Mouse (Mus musculus) limb, embryonic 13.5 days (tissue): ENCODE results near the gene Ufc1. TPM values are rescaled to one million over a fixed set of nuclear protein-coding genes. Genes with fewer than 3 reads are reported as not detected.
"Not testable (repeated sequence)": the region's sequence is repeated elsewhere in the genome, so short reads cannot be mapped to it uniquely, and the experiment has no call there.

Source experiments
- ATAC-seq: fragments of 200-750 bp; cut with Nextera tagmentation; 2 replicates; pipeline ENCODE4 v1.8.0; 2017; ENCODE audit warnings: low read depth, moderate number of reproducible peaks, moderate TSS enrichment; ENCODE audit not compliant: low FRiP score
- H3K27ac ChIP-seq: fragments of 300-500 bp; sonication (generic); 2 replicates; pipeline ENCODE4 v1.5.1; 2015; ENCODE audit warnings: inconsistent platforms, mild to moderate bottlenecking, moderate library complexity
- H3K27me3 ChIP-seq: fragments of 300-500 bp; sonication (generic); 2 replicates; pipeline ENCODE4 v1.6.1; 2015; ENCODE audit warnings: mild to moderate bottlenecking, inconsistent platforms
- H3K36me3 ChIP-seq: fragments of 300-500 bp; sonication (generic); 2 replicates; pipeline ENCODE4 v1.6.1; 2015; ENCODE audit warnings: inconsistent platforms, mild to moderate bottlenecking, moderate library complexity
- H3K4me1 ChIP-seq: fragments of 300-500 bp; sonication (generic); 2 replicates; pipeline ENCODE4 v1.6.1; 2015; ENCODE audit warnings: inconsistent platforms
- H3K4me2 ChIP-seq: fragments of 300-500 bp; sonication (generic); replicated peaks from 2 replicates; pipeline ENCODE4 v1.6.1; 2015; ENCODE audit warnings: inconsistent platforms, mild to moderate bottlenecking, moderate library complexity
- H3K4me3 ChIP-seq: fragments of 300-500 bp; sonication (generic); 2 replicates; pipeline ENCODE4 v1.5.1; 2015; ENCODE audit warnings: moderate library complexity, mild to moderate bottlenecking, inconsistent platforms
- H3K9ac ChIP-seq: fragments of 300-500 bp; sonication (generic); 2 replicates; pipeline ENCODE4 v1.6.1; 2015; ENCODE audit warnings: mild to moderate bottlenecking, inconsistent platforms
- H3K9me3 ChIP-seq: fragments of 300-500 bp; sonication (generic); 2 replicates; pipeline ENCODE4 v1.6.1; 2016; ENCODE audit warnings: inconsistent platforms
- whole genome bisulfite sequencing: fragments of 180-500 bp; shearing (Covaris S2); methylation state at CpG from one replicate; pipeline ENCODE4 v1.1.7; 2015; 5-methylcytosine and 5-hydroxymethylcytosine counted together
- polyA plus RNA-seq: library from polyadenylated mRNA; unstranded; fragments of >200 nt; fragmentation: Nextera tagmentation; extraction: Ambion mirVana; gene quantifications from 2 replicates; pipeline ENCODE4 v1.2.1, GENCODE M21; 2015

The Ufc1 gene
- polyA plus RNA-seq, 1 experiment from 2014 or later, result 110 TPM

DNA sequence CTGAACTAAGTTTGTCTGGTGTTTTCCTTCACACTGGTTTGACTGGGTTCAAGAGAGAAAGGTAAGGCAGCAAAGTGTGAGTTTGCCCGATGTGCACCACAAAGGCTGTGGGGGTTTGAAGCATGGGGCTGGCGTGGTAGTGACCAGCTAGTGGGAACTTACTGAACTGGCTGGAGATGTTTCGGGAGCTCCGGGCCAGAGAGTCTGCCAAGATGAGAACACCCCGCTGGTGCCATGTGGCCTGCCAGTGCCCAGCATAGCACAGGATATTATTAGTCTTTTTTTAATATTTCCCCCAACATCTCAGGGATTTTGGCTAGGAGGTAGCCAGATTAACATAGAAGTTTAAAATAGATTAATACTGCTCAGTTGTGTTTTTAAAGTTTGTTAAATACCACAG is 25.3 kb upstream of the Ufc1 start:
- Histone ChIP-seq H3K9me3 (no peaks in the 10 kb centered on the region), H3K4me1 (no peaks in the 10 kb centered on the region), H3K27ac (no peak overlapping the region), H3K27me3 (no peaks in the 10 kb centered on the region), H3K36me3 (no peaks in the 10 kb centered on the region), H3K4me3 (no peak overlapping the region), H3K4me2 (peak overlapping the region; percentile 21), H3K9ac (no peak overlapping the region)
- ATAC-seq, result no peak
- WGBS, result 19% methylated on average over 5 of the region's 5 CpGs

- no peaks in the 10 kb centered on the region for H3K4me1 ChIP-seq
- H3K36me3 ChIP-seq, result no peaks in the 10 kb centered on the region
- H3K27me3 ChIP-seq, result no peaks in the 10 kb centered on the region
- H3K9me3 ChIP-seq, result no peaks in the 10 kb centered on the region
- H3K9ac ChIP-seq, result no peak overlapping the region
- no peak overlapping the region for H3K27ac ChIP-seq
- no peak for ATAC-seq
- 14% methylated on average over 7 of the region's 7 CpGs for WGBS
- peak overlapping the region; percentile 21 for H3K4me2 ChIP-seq
- H3K4me3 ChIP-seq, result no peak overlapping the region
Observed at GRCm38 (mm10) chr1:171319748-171320147, 24.9 kb upstream of the Ufc1 start.

GRCm38 (mm10) chr1:171309321-171309720 is 14.5 kb upstream of the Ufc1 start:
- H3K27ac ChIP-seq, result no peak overlapping the region
- H3K4me3 ChIP-seq, result no peak overlapping the region
- WGBS, result 73% methylated on average over 2 of the region's 2 CpGs
- no peak overlapping the region for H3K9ac ChIP-seq
- no peaks in the 10 kb centered on the region for H3K9me3 ChIP-seq
- no peaks in the 10 kb centered on the region for H3K36me3 ChIP-seq
- no peak overlapping the region for H3K4me2 ChIP-seq
- H3K4me1 ChIP-seq, result no peaks in the 10 kb centered on the region
- no peaks in the 10 kb centered on the region for H3K27me3 ChIP-seq
- ATAC-seq, result no peak

- H3K36me3 ChIP-seq, ATAC-seq, H3K4me3 ChIP-seq, H3K27ac ChIP-seq, H3K27me3 ChIP-seq, H3K9me3 ChIP-seq, H3K4me2 ChIP-seq, H3K9ac ChIP-seq, H3K4me1 ChIP-seq: not testable (repeated sequence)
- 60% methylated on average over 5 of the region's 5 CpGs for WGBS
Observed at GRCm38 (mm10) chr1:171306157-171306556, 11.3 kb upstream of the Ufc1 start.

GRCm38 (mm10) chr1:171298226-171298625 is 3.4 kb upstream of the Ufc1 start:
- Histone ChIP-seq H3K4me3 (no peak overlapping the region), H3K9me3 (no peaks in the 10 kb centered on the region), H3K4me2 (no peak overlapping the region), H3K36me3 (no peaks in the 10 kb centered on the region), H3K27ac (no peak overlapping the region), H3K9ac (no peak overlapping the region), H3K4me1 (peaks cover 7% of the 10 kb centered on the region), H3K27me3 (peaks cover 20% of the 10 kb centered on the region)
- no peak for ATAC-seq
- 62% methylated on average over 3 of the region's 3 CpGs for WGBS

DNA sequence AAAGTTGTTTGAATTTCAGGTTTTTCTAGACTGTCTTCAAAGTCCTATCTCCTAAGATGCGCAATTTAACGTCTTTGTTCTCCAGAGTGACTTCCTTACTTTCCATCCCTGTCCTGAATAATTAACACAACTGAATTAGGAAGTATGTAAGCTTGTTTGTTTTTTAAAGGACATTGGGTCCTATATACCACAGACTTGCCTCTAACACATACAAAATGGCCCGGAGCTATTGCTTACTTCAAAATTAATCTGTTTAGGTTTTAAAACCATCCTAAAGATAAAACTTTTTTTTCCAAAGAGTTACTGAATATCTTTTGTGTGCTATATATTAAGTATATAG is 209 bp upstream of the Ufc1 start:
- Histone ChIP-seq H3K4me2 (peak overlapping the region; percentile 84), H3K36me3 (peaks cover 2% of the 10 kb centered on the region), H3K9ac (peak overlapping the region; percentile 84), H3K27ac (peak overlapping the region; percentile 95), H3K4me3 (peak overlapping the region; percentile 66), H3K9me3 (no peaks in the 10 kb centered on the region), H3K4me1 (peaks cover 10% of the 10 kb centered on the region), H3K27me3 (peaks cover 20% of the 10 kb centered on the region)
- WGBS, result 19% methylated on average over 3 of the region's 3 CpGs
- ATAC-seq, result peak; percentile 28; the same call in 1 of the 2 replicates

DNA sequence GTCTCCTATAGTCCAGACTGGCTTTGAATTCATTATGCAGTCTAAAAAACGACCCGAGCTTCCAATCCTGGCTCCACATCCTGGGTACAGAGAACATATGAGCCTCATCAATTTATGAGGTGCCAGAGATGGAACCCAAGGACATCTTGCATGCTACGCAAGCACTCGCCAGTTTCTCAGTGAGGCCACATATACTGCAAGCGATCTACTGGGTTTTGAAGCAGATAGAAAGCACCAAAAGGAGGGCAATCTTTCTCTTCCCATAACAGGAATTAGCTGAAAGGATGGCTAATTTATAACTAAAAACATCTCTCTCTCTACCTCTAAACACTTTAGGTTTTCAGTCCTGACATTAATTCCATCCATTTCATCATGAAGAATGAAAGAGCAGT is 922 bp downstream of the Ufc1 start:
- ATAC-seq, result no peak
- Histone ChIP-seq H3K4me1 (peaks cover 10% of the 10 kb centered on the region), H3K9ac (peak overlapping the region; percentile 84), H3K4me3 (peak overlapping the region; percentile 66), H3K27ac (peak overlapping the region; percentile 95), H3K36me3 (peaks cover 13% of the 10 kb centered on the region), H3K27me3 (peaks cover 20% of the 10 kb centered on the region), H3K9me3 (no peaks in the 10 kb centered on the region), H3K4me2 (peak overlapping the region; percentile 84)
- 24% methylated on average over 5 of the region's 5 CpGs for WGBS

DNA sequence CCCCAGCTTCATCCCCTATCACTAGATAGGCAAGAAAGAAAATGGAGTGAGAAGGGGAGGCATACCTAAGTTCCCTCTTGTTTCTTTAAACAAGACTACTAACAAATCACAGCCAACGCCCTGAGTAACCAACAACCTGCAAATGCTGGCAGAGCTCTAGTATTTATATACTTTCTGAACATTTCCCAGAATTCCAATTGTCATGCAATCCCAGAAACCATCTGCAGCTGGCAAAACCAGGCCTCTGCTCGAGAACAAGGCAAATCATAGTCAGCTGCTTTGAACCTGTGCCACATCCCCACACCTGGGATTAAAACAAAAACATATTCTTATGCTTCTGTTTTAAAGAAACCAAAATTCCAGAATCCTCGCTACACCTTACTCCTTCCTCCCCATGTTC is 1.5 kb downstream of the Ufc1 start:
- ATAC-seq, result no peak
- Histone ChIP-seq H3K27me3 (peaks cover 19% of the 10 kb centered on the region), H3K9ac (no peak overlapping the region), H3K9me3 (no peaks in the 10 kb centered on the region), H3K4me1 (peaks cover 15% of the 10 kb centered on the region), H3K4me3 (peak overlapping the region; percentile 66), H3K27ac (no peak overlapping the region; the same call in 1 of the 2 replicates), H3K36me3 (peaks cover 19% of the 10 kb centered on the region), H3K4me2 (peak overlapping the region; percentile 84)
- 75% methylated on average over 3 of the region's 3 CpGs for WGBS

- Histone ChIP-seq H3K4me1 (peaks cover 33% of the 10 kb centered on the region), H3K27ac (peak overlapping the region; percentile 59; the same call in 1 of the 2 replicates), H3K4me2 (peak overlapping the region; percentile 79), H3K36me3 (peaks cover 51% of the 10 kb centered on the region), H3K4me3 (peak overlapping the region; percentile 90), H3K9me3 (no peaks in the 10 kb centered on the region), H3K9ac (peak overlapping the region; percentile 96; the same call in 1 of the 2 replicates), H3K27me3 (no peaks in the 10 kb centered on the region)
- 60% methylated on average over 4 of the region's 4 CpGs for WGBS
- ATAC-seq, result no peak
Observed at GRCm38 (mm10) chr1:171288328-171288727, 6.5 kb downstream of the Ufc1 start.

GRCm38 (mm10) chr1:171287136-171288081 is 7.4 kb downstream of the Ufc1 start, which contains the start of gene Usp21:
Gene Usp21, minus strand, starts transcription at chr1:171287991.
- Histone ChIP-seq H3K36me3 (peaks cover 59% of the 10 kb centered on the region), H3K4me3 (peak within 1 kb of the TSS; percentile 90), H3K4me2 (peak within 1 kb of the TSS; percentile 79), H3K27me3 (no peaks in the 10 kb centered on the region), H3K9ac (peak within 1 kb of the TSS; percentile 96), H3K4me1 (peaks cover 32% of the 10 kb centered on the region), H3K9me3 (no peaks in the 10 kb centered on the region), H3K27ac (peak within 1 kb of the TSS; percentile 93)
- peak; percentile 95 for ATAC-seq
- under 1% methylated on average over 48 of the region's 49 CpGs for WGBS

GRCm38 (mm10) chr1:171286517-171286916 is 8.3 kb downstream of the Ufc1 start:
- Histone ChIP-seq H3K9ac (peak overlapping the region; percentile 96; the same call in 1 of the 2 replicates), H3K27ac (no peak overlapping the region), H3K4me1 (peaks cover 40% of the 10 kb centered on the region), H3K9me3 (no peaks in the 10 kb centered on the region), H3K27me3 (no peaks in the 10 kb centered on the region), H3K4me2 (peak overlapping the region; percentile 79), H3K36me3 (peaks cover 64% of the 10 kb centered on the region), H3K4me3 (peak overlapping the region; percentile 90)
- ATAC-seq, result no peak
- 89% methylated on average over 19 of the region's 19 CpGs for WGBS

DNA sequence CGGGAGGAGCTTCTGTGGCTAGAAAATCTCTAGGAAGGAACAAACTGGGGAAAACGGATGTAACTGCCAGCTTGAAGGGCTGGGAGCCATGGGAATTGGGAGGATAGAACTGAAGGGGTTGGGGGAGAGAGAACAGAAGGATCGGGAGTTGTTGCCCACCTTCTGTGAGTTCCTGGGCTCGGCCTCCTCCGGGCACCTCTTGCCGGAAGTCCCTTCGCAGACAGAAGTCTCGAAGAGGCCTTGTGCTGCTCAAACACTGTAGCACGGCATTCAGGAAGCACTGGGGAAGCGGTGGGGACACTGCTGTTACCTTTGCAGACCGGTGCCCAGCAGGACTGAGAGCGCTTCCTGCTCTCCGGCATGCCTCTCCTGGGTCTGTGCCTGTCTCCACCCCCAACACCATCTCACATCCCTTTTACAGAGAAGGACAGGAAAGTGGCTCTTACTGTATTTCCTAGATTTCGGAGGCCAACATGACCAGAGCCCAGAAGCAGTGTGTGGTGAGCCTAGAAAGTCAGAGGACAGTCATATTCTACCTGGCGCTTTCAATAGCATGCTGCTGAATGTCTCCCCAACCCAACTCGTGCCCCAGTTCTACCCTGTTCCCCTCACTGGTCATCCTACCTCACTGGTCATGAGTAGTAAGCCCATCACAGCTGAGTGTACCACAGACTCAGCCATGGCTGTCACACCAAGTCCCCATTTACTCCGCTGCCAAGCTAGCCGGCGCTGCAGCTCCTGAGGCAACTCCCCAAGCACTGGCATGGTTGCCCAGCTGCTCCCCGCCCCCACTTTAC is 9.5 kb downstream of the Ufc1 start:
- H3K27ac ChIP-seq, result 0 out of 2 replicates have a peak overlapping the region, but pooled peaks have one; percentile 3
- 89% methylated on average over 20 of the region's 20 CpGs for WGBS
- H3K36me3 ChIP-seq, result peaks cover 64% of the 10 kb centered on the region
- H3K4me3 ChIP-seq, result no peak overlapping the region
- peaks cover 40% of the 10 kb centered on the region for H3K4me1 ChIP-seq
- no peak overlapping the region; the same call in 1 of the 2 replicates for H3K9ac ChIP-seq
- H3K4me2 ChIP-seq, result no peak overlapping the region; the same call in 1 of the 2 replicates
- no peak for ATAC-seq
- H3K27me3 ChIP-seq, result no peaks in the 10 kb centered on the region
- H3K9me3 ChIP-seq, result no peaks in the 10 kb centered on the region
